Mouse (Mus musculus) stomach, embryonic 14.5 days (tissue): ENCODE results near the gene Yes1. TPM values are rescaled to one million over a fixed set of nuclear protein-coding genes. Genes with fewer than 3 reads are reported as not detected.
A peak's percentile ranks its signal among the peaks of the same experiment; 100 is the strongest.

ENCODE experiments used
- ATAC-seq: fragments of 200-750 bp; cut with Nextera tagmentation; 2 replicates; pipeline ENCODE4 v1.8.0; 2017; ENCODE audit warnings: low read depth, moderate TSS enrichment; ENCODE audit not compliant: insufficient number of reproducible peaks, insufficient read depth, low FRiP score
- H3K27ac ChIP-seq: fragments of 300-500 bp; sonication (generic); 2 replicates; pipeline ENCODE4 v1.5.1; 2014; ENCODE audit warnings: mild to moderate bottlenecking, low read length, moderate library complexity, mixed read lengths
- H3K27me3 ChIP-seq: fragments of 300-500 bp; sonication (generic); 2 replicates; pipeline ENCODE4 v1.6.1; 2014; ENCODE audit warnings: low read length, control low read depth, mixed read lengths; ENCODE audit not compliant: control insufficient read depth, insufficient read depth
- H3K36me3 ChIP-seq: fragments of 300-500 bp; sonication (generic); 2 replicates; pipeline ENCODE4 v1.6.1; 2014; ENCODE audit warnings: mild to moderate bottlenecking, control low read depth, low read length, moderate library complexity, mixed read lengths; ENCODE audit not compliant: control insufficient read depth, insufficient read depth
- H3K4me1 ChIP-seq: fragments of 300-500 bp; sonication (generic); 2 replicates; pipeline ENCODE4 v1.6.1; 2014; ENCODE audit warnings: low read length, control low read depth, mixed read lengths; ENCODE audit not compliant: control insufficient read depth, insufficient read depth
- H3K4me2 ChIP-seq: fragments of 300-500 bp; sonication (generic); replicated peaks from 2 replicates; pipeline ENCODE4 v1.6.1; 2014; ENCODE audit warnings: low read depth, low read length, control low read depth
- H3K4me3 ChIP-seq: fragments of 300-500 bp; sonication (generic); 2 replicates; pipeline ENCODE4 v1.5.1; 2014; ENCODE audit warnings: low read depth, low read length, control low read depth
- H3K9ac ChIP-seq: fragments of 300-500 bp; sonication (generic); replicated peaks from 2 replicates; pipeline ENCODE4 v1.6.1; 2014; ENCODE audit warnings: low read depth, mild to moderate bottlenecking, control low read depth, low read length, moderate library complexity, mixed read lengths
- H3K9me3 ChIP-seq: fragments of 300-500 bp; sonication (generic); 2 replicates; pipeline ENCODE4 v1.6.1; 2016; ENCODE audit warnings: low read depth, low read length, control low read depth; ENCODE audit not compliant: control insufficient read depth
- WGBS: fragments of 180-500 bp; shearing (Covaris S2); extraction: QIAGEN DNeasy Blood & Tissue Kit; methylation state at CpG from one replicate; pipeline ENCODE4 v1.1.7; 2014; 5-methylcytosine and 5-hydroxymethylcytosine counted together
- polyA plus RNA-seq: library from polyadenylated mRNA; unstranded; fragments of >200 nt; fragmentation: Nextera tagmentation; extraction: Ambion mirVana; gene quantifications from 2 replicates; pipeline ENCODE4 v1.2.1, GENCODE M21; 2014

Gene Yes1
- polyA plus RNA-seq, 1 experiment from 2014 or later, result 33.3 TPM

- Histone ChIP-seq H3K4me1 (no peaks in the 10 kb centered on the region), H3K27ac (no peak overlapping the region), H3K9me3 (no peaks in the 10 kb centered on the region), H3K36me3 (no peaks in the 10 kb centered on the region), H3K4me3 (no peak overlapping the region), H3K27me3 (no peaks in the 10 kb centered on the region), H3K9ac (no peak overlapping the region), H3K4me2 (no peak overlapping the region)
- no peak for ATAC-seq
These were observed 22.2 kb downstream of the Yes1 start for GRCm38 (mm10) chr5:32633185-32633584.

GRCm38 (mm10) chr5:32657386-32657785 is 46.4 kb downstream of the Yes1 start:
- Histone ChIP-seq H3K9ac (no peak overlapping the region), H3K27me3 (no peaks in the 10 kb centered on the region), H3K4me1 (no peaks in the 10 kb centered on the region), H3K9me3 (no peaks in the 10 kb centered on the region), H3K36me3 (peaks cover 15% of the 10 kb centered on the region), H3K4me2 (no peak overlapping the region), H3K4me3 (no peak overlapping the region), H3K27ac (no peak overlapping the region)
- ATAC-seq, result no peak
- WGBS, result 45% methylated on average over 1 of the region's 1 CpGs

GRCm38 (mm10) chr5:32682475-32682874 is 71.5 kb downstream of the Yes1 start:
- Histone ChIP-seq H3K4me3 (no peak overlapping the region), H3K27me3 (no peaks in the 10 kb centered on the region), H3K9ac (no peak overlapping the region), H3K4me2 (no peak overlapping the region), H3K27ac (no peak overlapping the region), H3K36me3 (peaks cover 5% of the 10 kb centered on the region), H3K4me1 (no peaks in the 10 kb centered on the region), H3K9me3 (no peaks in the 10 kb centered on the region)
- WGBS, result 64% methylated on average over 2 of the region's 2 CpGs
- ATAC-seq, result no peak

- H3K4me1 ChIP-seq, result no peaks in the 10 kb centered on the region
- WGBS, result 58% methylated on average over 2 of the region's 2 CpGs
- H3K27ac ChIP-seq, result no peak overlapping the region
- no peak overlapping the region for H3K4me2 ChIP-seq
- H3K4me3 ChIP-seq, result no peak overlapping the region
- no peaks in the 10 kb centered on the region for H3K9me3 ChIP-seq
- no peak for ATAC-seq
- H3K36me3 ChIP-seq, result no peaks in the 10 kb centered on the region
- no peak overlapping the region for H3K9ac ChIP-seq
- no peaks in the 10 kb centered on the region for H3K27me3 ChIP-seq
These were observed 82.4 kb downstream of the Yes1 start for GRCm38 (mm10) chr5:32693411-32693810.

- Histone ChIP-seq H3K4me1 (no peaks in the 10 kb centered on the region), H3K4me2 (no peak overlapping the region), H3K4me3 (no peak overlapping the region), H3K27me3 (no peaks in the 10 kb centered on the region), H3K9ac (no peak overlapping the region), H3K36me3 (no peaks in the 10 kb centered on the region), H3K9me3 (no peaks in the 10 kb centered on the region), H3K27ac (no peak overlapping the region)
- ATAC-seq, result no peak
- 64% methylated on average over 5 of the region's 5 CpGs for WGBS
These were observed 86.4 kb downstream of the Yes1 start for GRCm38 (mm10) chr5:32697208-32697867.

GRCm38 (mm10) chr5:32706226-32706780 is 95.3 kb downstream of the Yes1 start:
- H3K9ac ChIP-seq, result no peak overlapping the region
- H3K9me3 ChIP-seq, result no peaks in the 10 kb centered on the region
- WGBS, result 64% methylated on average over 2 of the region's 2 CpGs
- no peak overlapping the region for H3K4me2 ChIP-seq
- ATAC-seq, result no peak
- H3K4me3 ChIP-seq, result no peak overlapping the region
- no peaks in the 10 kb centered on the region for H3K27me3 ChIP-seq
- no peaks in the 10 kb centered on the region for H3K36me3 ChIP-seq
- no peak overlapping the region for H3K27ac ChIP-seq
- H3K4me1 ChIP-seq, result no peaks in the 10 kb centered on the region

- Histone ChIP-seq H3K4me3 (no peak overlapping the region), H3K9me3 (no peaks in the 10 kb centered on the region), H3K9ac (no peak overlapping the region), H3K36me3 (no peaks in the 10 kb centered on the region), H3K27ac (no peak overlapping the region), H3K27me3 (no peaks in the 10 kb centered on the region), H3K4me1 (0 out of 2 replicates have a peak, but pooled peaks cover 5% of the 10 kb centered on the region), H3K4me2 (no peak overlapping the region)
- WGBS, result 77% methylated on average over 5 of the region's 5 CpGs
- ATAC-seq, result no peak
These were observed 100.5 kb downstream of the Yes1 start for GRCm38 (mm10) chr5:32711485-32711884.

- 0 out of 2 replicates have a peak overlapping the region, but pooled peaks have one; percentile 70 for H3K4me3 ChIP-seq
- no peak for ATAC-seq
These were observed 101.5 kb downstream of the Yes1 start for GRCm38 (mm10) chr5:32712221-32713041.

More at GRCm38 (mm10) chr5:32712221-32713041, 101.5 kb downstream of the Yes1 start:
- peak overlapping the region; percentile 91; the same call in 1 of the 2 replicates for H3K27ac ChIP-seq
- H3K9me3 ChIP-seq, result no peaks in the 10 kb centered on the region
- 0 out of 2 replicates have a peak, but pooled peaks cover 5% of the 10 kb centered on the region for H3K4me1 ChIP-seq
- H3K27me3 ChIP-seq, result no peaks in the 10 kb centered on the region
- 63% methylated on average over 4 of the region's 4 CpGs for WGBS
- no peak overlapping the region; the same call in 1 of the 2 replicates for H3K4me2 ChIP-seq
- no peaks in the 10 kb centered on the region for H3K36me3 ChIP-seq
- no peak overlapping the region for H3K9ac ChIP-seq
